Mouse (Mus musculus) urinary bladder, postnatal 25 days (tissue): ENCODE results near the gene Tinf2.
A peak's percentile ranks its signal among the peaks of the same experiment; 100 is the strongest.

Experiments used
- DNase-seq: peaks from one replicate; pipeline ENCODE4 v3.0.0; 2022; ENCODE audit warnings: low spot score

Tinf2 gene

GRCm38 (mm10) chr14:55681160-55682117 is at the start of gene Tinf2:
TSS of gene Tinf2 (minus strand) at chr14:55681820.
- peak; percentile 93 for DNase-seq

GRCm38 (mm10) chr14:55730531-55731032 is 49.0 kb upstream of the Tinf2 start:
- no peak for DNase-seq

- no peak for DNase-seq
Observed at GRCm38 (mm10) chr14:55730116-55730515, 48.5 kb upstream of the Tinf2 start.

GRCm38 (mm10) chr14:55727889-55728685 is 46.5 kb upstream of the Tinf2 start:
- no peak for DNase-seq

GRCm38 (mm10) chr14:55726261-55726660 is 44.6 kb upstream of the Tinf2 start:
- DNase-seq, result no peak

GRCm38 (mm10) chr14:55724411-55724871 is 42.8 kb upstream of the Tinf2 start:
- DNase-seq, result no peak

GRCm38 (mm10) chr14:55723433-55723832 is 41.8 kb upstream of the Tinf2 start:
- no peak for DNase-seq

GRCm38 (mm10) chr14:55722438-55722945 is 40.9 kb upstream of the Tinf2 start:
- no peak for DNase-seq

- DNase-seq, result peak; percentile 93
Observed at GRCm38 (mm10) chr14:55721700-55722437, 40.2 kb upstream of the Tinf2 start, which contains the start of gene Rabggta. TSS of gene Rabggta (minus strand) at chr14:55722263.

- no peak for DNase-seq
Observed at GRCm38 (mm10) chr14:55721076-55721475, 39.5 kb upstream of the Tinf2 start.

GRCm38 (mm10) chr14:55720666-55721065 is 39.0 kb upstream of the Tinf2 start:
- DNase-seq, result no peak

- DNase-seq, result no peak
Observed at GRCm38 (mm10) chr14:55719737-55720136, 38.1 kb upstream of the Tinf2 start.

- no peak for DNase-seq
Observed at GRCm38 (mm10) chr14:55716884-55717283, 35.3 kb upstream of the Tinf2 start.

- no peak for DNase-seq
Observed at GRCm38 (mm10) chr14:55716271-55716670, 34.7 kb upstream of the Tinf2 start.

GRCm38 (mm10) chr14:55714893-55715292 is 33.3 kb upstream of the Tinf2 start:
- DNase-seq, result no peak

- no peak for DNase-seq
Observed at GRCm38 (mm10) chr14:55713729-55714122, 32.1 kb upstream of the Tinf2 start, which contains the start of gene Tgm1. TSS of gene Tgm1 (minus strand) at chr14:55713926.

GRCm38 (mm10) chr14:55713007-55713728 is 31.5 kb upstream of the Tinf2 start:
- DNase-seq, result peak; percentile 52

GRCm38 (mm10) chr14:55711786-55712185 is 30.2 kb upstream of the Tinf2 start:
- DNase-seq, result no peak

GRCm38 (mm10) chr14:55709509-55709908 is 27.9 kb upstream of the Tinf2 start:
- no peak for DNase-seq

GRCm38 (mm10) chr14:55707397-55707796 is 25.8 kb upstream of the Tinf2 start:
- DNase-seq, result no peak
